Mouse (Mus musculus): Measurements from ENCODE around the gene Rnf7.
"Not testable (repeated sequence)": the region's sequence is repeated elsewhere in the genome, so short reads cannot be mapped to it uniquely, and the experiment has no call there.

Rnf7 gene

DNA sequence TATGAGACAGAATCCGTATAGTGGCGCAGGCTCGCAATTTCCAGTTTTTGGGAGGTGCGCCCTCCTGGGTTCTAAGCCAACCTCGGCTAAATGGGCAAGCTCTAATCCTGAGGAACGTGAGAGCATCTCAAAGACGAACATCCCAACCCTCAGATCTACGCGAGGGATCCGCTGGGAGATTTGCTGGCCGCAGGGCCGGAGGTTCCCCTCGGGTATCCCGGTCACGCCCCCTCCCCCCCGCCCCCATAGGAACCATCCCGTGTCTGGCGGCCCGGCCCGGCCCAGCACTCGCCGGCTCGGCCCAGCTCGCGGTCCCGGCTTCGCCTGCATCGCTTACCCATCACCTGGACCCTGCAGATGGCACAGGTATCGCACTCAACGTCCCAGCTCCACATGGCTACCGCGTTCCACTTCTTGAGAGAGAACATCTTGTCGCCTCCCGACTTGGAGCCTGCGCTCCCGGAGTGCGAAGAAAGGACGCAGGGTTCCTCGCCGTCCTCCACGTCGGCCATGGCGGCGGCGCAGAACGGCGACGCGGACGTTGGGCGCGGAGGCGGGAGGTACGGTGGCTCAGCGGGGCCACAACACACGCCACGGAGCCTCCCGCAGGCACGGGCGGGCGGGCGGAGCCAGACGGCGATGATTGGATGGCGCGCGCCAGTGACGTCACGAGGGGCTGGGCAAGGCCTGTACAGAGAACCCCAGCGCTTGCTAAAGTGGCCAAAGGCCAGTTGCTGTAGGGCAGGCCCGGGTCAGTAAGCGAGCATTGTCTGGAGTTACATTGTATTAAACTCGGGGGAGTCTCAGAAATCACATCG, at the start of gene Rnf7:
Gene Rnf7 (minus strand): TSS at position 605 of the 818 bp plus-strand sequence.
- DNase-seq = peak; percentile 100

DNA sequence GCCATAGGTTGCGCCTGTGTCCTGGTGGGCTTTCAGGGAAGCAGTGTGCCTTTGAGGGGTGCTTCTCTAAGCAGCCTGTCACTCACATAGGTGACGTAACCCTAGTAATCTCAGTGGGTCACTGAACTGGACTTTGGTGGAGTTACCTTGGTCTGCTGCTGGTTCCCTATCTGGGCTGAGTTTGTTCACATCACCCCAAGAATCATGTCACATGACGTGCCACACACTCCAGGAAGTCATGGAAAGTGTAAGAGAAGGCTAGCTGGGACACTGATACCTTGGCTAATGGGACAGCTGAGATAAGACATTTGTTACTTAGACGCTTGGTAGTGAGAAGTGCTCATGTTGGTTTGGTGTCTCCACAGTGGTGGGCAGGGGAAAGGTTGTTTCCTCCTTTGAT, 47.5 kb upstream of the Rnf7 start:
- no peak for DNase-seq

DNA sequence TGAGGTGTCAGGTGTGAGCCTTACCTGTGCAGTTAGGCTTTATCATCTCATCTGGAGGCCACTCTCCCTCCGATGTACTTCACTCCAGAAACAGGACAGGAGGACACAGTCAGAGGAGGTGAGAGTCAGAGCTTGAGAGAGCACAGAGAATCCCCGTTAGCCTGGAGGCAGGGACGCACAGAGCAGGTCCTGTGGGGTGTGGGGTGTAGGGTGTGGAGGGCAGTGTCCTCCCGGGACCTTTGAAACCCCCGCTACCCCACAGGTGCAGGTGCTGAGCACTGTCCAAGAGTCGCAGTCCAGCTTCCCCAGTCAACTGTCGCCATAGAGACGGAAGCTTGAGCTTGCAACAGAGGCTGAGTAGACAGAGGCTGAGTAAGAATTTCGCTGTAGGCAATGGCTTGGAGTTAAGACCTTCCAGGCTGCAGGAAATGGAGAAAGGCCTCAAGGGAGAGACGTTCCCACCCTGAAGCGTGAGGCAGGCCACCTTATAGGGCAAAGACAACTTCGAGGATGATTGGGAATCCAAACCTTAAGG, 46.6 kb upstream of the Rnf7 start, which contains the start of gene Gm28729:
Gene Gm28729 (minus strand): TSS at position 293 of the 535 bp plus-strand sequence.
- no peak for DNase-seq

DNA sequence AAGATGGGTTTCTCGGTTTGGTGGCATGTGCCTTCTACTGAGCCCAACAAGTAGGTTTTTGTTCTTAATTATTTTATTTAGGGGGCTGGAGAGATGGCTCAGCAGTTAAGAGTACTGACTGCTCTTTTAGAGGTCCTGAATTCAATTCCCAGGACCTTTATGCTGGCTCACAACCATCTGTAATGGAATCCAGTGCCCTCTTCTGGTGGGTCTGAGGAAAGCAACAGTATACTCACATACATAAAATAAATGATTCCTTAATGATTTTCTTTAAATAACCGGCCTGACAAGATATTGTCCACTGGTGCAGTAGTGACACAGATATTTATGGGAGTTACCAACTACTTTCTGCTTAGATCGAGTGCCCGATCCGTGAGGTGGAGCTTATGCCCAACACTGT, 44.7 kb upstream of the Rnf7 start:
- DNase-seq = no peak

DNA sequence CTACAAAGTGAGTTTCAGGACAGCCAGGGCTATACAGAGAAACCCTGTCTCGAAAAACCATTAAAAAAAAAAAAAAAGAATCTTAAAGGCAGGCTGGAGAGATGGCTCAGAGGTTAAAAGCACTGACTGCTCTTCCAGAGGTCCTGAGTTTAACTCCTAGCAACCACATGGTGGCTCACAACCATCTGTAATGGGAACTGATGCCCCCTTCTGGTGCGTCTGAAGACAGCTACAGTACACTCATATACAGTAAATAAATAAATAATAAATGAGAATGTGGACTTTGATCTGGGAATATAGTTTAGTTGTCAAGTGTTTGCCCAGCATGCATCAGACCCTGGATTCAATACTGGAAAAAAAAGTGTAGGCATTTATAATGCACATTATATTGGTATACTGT, 43.1 kb upstream of the Rnf7 start:
- DNase-seq = not testable (repeated sequence)

DNA sequence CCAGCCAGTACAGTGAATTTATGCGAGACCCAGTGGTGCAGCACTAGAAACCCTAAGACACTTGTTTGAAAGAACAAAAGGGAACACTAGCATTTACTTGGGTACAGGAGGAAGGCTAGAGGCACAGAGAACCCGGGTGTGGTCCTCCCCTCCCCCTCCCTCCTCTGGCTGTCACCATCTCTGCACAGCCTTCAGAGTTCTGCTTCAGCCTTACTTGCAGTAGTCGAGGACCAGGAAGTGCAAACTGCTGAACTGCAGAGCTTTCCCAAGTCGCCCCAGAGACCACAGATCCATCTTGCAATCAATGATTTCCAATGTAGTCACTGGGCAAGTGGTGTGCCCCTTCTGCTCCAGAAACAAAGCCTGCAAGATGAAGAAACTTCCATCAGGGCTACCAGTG, 39.0 kb upstream of the Rnf7 start:
- no peak for DNase-seq

DNA sequence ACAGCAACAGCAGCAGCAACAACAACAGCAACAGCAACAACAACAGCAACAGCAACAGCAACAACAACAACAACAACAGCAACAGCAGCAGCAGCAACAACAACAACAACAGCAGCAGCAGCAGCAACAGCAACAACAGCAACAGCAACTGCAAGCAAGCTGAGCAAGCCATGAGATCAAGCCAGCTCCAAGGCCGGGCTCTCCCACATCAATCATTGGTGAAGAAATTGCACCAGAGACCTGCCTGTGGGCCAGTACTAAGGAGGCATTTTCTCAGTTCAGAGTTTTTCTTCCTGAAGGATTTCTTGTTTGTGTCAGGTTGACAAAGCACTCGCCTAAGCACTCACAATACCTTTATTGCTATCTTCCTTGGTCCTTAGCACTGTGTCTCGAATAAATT, 38.3 kb upstream of the Rnf7 start:
- DNase-seq = no peak

DNA sequence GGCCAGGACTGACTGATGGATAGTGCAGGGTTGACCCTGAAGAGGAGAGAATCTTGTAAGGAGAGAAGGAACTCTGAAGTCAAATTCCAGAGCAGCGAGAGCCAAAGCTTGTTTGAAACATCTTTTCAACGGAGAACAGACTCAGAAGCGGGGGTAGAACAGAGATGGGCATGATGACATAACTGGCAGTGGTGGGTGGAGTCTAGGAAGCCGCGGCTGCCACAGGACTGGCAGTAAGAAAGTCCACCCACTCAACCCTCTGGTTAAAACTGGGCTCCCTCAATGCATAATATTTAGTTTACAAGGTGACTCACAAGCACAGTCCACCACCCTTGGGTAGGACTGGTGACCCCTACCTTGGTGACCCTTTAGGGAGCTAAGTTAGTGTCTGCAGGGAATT, 37.3 kb upstream of the Rnf7 start:
- no peak for DNase-seq

DNA sequence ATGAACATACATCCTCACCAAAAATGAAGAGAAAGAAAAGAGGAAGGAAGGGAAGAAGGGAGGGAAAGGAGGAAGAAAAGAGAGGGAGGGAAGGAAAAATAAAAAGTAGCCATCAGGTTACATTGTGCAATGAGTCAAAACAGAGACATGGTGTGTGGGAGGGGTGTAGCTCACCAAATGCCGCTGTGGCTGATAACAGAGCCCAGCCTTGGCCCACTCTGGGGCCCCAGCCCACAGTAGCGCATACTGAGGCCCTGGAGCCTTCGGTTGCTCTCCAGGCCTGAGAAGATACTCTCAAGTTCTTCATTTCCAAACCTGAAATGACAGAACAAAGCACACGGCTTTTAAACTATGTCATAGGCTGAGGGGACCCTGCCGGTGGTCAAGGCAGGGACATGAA, 35.8 kb upstream of the Rnf7 start:
- no peak for DNase-seq

DNA sequence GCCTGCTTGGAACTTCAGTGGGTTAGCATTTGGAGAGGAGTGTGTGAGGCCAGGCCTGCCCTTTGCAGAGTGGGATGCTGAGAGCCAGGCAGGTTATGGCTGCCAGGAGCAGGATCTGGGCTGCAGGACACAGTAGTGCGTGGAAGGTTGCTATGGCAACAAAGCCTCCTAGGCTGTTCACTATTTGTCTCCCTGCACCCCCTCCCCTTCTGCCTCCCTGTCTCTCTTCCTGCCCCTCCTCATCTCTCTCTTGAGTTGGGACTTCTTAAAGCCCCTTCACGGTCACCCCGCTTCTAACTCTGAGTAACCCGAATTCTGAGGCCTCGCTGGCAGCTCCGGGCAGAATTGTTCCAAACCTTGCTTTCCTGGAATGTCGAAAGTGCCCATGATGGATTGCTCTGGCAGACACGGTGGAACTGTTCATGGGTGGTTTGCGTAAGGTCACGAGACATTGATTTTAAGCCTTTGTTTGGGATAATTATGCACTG, 27.6 kb upstream of the Rnf7 start:
- peak; percentile 63 for DNase-seq

DNA sequence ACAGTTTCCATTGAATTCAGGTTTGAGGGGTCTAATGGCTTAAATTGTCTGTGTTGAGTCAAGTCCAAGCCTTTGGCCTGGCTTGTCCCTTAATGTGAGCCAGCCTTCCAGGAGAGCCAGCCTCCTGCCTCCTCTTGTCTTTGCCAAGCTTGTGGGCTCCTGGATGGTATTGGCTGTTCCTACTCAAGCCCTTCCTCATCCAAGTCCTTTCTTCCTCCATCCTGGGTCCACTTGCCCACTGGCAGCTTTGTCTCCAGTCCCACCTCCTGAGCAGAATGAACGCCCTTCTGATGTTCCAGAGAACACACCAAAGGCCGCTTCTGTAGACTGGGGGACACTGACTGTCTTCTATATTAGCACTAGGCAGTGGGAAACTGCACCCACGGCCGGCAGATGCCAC, 26.7 kb upstream of the Rnf7 start:
- no peak for DNase-seq

DNA sequence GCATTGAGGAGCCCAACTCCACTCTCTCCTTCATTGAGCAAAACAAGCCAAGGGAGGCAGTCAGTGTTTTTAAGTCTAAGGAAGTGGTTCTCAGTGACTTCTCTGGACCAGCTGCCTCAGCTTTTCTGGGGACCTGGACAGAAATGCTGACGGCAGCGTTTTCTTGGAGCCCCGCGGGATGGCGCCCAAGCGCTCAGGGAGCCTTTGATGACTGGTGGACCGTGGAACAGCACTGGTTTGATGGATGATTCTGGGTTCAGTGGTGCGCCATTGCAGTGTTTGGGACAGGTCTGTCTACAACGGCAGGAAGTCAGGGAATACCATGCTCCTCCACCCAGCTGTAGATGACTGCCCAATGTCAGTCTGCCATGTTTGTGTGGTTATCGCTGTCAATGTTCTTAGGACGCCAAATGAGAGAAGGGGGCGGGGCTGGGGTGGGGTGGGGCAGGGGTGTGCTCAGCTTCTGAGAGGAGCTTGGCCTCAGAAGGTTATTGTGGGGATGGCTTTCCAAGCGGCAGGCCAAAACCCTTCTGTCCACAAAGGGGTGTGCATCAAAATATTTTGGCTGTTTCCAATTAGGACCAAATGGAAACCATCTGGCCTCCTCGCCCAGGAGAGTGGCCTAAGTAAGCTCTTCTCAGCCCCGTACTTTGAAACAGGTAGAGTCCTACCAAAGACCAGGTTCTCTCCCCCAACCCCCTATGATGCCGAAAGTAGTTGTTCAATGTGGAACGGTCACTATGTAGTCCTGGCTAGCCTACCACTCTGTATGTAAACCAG, 25.8 kb upstream of the Rnf7 start:
- no peak for DNase-seq

DNA sequence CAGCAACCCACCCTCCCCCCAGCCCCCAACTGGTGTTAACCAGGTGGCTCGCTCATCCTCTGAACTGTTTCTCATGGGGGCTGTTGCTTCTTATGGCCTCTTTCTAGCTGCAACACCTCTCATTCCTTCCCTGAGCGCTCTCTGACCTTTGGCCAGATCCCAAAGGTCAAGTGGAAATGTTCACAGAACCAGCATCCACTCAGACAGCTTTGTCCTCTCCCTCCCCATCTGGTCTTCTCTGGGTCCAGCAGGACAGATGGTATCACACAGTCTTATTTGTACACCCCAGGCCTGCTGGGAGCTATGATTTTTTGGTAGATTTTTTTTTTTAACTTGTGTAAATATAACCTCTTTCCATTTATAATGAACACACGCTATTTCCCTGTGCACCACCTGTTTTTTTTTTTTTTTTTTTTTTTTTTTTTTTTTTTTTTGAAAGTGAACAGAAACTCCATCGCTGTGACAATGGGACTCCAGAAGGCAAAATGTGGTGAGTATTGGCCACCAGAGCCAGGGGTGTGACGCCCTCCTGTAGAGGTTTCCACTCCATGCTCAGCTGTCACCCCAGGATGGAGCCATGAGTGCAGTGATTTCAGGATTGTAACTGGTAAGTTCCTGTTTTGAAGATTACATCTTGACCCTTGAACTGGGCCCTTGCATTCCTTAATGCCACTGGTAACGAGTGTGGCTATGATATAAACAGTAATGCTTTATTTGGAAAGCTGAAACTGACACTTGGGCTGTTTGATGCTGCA, 24.6 kb upstream of the Rnf7 start:
- no peak for DNase-seq

DNA sequence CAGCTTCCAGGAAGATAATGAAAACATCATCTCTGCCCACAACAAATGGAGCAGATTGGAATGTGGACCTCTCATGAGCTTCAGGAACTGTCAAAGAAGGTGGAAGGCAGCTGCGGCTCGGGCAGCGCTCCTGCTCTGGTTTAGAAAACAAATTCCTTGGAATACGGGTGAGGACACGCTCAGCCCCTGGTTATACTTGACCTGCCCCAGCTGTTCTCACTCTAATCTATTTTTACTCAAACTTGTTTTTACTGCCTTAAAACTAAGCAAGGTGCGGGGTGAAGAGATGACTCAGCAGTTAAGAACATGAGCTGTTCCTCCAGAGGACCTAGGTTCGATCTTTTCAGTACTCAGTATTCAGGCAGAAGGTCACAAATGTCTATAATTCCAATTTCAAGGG, 22.7 kb upstream of the Rnf7 start:
- no peak for DNase-seq

DNA sequence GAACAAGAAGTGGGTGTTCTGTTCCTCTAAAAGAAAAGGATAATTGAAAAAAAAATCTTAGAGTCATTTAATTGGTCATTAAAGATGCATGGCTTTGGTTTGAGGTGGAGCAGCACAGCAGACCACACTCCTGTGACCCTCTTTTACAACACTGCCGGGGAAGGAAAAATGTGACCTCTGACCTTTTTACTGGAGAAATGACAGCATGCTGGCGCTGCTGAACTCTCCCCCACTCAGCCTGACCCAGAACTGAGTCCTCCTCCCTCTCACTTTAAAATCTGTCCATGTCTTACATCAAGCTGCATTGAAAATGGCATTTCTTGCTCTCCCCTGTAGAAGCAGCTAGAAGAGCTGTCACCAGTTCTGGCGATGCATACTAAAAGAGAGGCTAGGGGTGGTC, 14.7 kb upstream of the Rnf7 start:
- DNase-seq = peak; percentile 29

DNA sequence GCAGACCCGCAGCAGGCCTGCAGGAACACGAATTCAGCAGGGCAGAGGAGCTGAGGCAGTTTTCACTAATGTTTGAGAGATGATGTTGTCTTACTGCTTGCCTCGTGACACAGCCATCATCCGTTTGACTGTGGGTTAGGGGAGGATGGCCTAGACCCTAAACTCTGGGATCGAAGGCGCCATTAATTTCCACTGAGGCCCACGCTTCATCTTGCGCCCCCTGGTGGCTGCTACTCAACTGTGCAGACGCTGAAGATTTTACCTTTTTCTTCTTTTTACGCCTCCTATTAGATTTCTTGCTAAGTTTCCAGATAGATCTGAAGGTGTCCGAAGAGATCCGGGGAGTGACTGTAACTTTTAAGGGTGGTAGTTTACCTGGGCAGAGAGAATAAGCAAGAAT, 13.3 kb upstream of the Rnf7 start:
- DNase-seq = peak; percentile 65

DNA sequence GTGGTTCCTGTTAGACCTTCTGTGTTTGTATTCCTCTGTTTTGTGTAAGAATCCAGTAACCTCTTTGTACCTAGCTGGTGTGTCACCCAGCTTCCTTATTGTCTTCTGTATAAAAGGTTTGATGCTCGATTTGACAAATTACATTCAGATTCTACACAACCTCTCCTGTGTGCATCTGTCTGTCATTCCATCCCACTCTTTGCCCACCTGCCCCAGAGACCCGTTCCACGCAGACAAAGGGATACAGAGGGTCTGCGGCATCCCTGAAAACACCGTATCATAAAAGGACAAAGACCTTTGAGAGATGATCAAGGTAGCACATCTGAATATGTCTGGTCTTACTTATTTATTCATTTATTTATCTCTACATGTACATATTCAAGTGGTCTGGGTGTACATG, 9.4 kb upstream of the Rnf7 start:
- DNase-seq = not testable (repeated sequence)

DNA sequence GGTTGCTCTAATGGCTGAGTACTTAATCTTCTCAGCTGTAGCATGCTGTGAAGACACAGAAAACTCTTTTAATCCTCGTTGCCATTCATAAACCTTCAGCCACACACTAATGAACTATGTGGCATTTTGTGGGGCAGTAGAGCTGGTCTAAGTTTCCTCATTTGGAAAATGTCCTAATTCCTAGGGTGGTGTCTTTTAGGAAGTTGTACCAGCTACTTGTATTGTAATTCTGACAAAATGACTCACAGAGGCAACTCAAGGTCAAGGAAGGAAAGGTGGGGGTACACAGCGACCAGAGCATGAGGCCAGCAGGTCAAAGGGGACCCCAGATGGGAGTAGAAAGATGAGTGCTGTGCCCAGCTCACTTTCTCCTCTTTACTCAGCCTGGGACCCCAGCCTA, 5.2 kb upstream of the Rnf7 start:
- DNase-seq = no peak

DNA sequence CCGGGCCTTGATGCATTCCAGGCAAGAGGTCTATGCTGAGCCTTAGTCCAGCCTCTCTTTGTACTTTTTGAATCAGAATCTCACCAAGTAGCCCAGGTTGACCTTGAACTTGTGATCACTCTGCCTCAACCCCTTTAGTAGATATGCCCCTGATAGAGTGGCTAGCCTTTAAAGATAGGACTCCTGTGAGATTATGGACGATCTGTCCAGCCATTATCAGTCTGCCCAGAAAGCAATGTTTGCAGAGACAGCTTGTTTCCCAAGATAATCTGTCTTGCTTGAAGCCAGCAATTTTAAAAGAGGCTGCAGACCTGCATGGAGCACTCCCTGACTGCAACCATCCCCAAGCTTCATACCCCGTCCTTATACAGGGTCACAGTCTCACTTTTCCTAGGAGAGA, 4.6 kb upstream of the Rnf7 start:
- no peak for DNase-seq

DNA sequence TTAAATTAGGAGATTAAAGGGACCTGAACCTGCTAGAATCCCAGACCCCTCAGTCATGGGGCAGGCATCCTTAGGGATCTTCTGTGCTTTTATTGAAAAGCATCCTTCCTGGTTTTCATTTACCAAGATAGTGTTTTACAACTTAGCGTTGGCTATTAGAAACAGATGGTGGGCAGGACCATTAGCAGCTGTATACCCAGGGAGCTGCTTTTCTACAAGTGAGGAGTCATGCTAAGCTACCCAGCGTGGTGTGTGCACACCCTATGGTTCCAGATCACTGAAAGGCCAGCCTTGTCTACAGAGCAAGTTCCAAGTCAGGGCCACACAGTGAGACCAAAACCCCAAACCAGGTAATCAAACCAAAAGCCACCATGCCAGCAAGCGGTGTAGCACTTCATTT, 6.1 kb downstream of the Rnf7 start:
- DNase-seq = no peak

DNA sequence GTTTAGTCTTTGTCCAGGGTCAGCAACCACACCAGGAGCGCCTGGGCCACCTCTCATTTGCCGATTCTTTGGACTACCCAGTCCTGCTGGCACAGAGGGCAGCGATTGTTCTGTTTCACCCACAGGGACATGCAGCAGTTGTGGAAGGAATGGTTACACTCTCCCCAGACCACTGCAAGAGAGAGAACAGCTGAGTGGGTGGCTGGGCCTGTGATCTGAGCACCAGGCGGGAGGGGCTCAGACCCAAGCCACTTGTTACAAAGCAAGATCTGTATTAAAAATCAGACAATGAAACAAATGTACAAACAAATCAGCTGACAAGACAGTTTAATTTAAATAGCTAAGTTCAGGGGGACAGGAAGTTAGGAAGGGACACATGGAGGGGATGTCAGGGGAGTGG, 6.8 kb downstream of the Rnf7 start:
- DNase-seq = not testable (repeated sequence)

DNA sequence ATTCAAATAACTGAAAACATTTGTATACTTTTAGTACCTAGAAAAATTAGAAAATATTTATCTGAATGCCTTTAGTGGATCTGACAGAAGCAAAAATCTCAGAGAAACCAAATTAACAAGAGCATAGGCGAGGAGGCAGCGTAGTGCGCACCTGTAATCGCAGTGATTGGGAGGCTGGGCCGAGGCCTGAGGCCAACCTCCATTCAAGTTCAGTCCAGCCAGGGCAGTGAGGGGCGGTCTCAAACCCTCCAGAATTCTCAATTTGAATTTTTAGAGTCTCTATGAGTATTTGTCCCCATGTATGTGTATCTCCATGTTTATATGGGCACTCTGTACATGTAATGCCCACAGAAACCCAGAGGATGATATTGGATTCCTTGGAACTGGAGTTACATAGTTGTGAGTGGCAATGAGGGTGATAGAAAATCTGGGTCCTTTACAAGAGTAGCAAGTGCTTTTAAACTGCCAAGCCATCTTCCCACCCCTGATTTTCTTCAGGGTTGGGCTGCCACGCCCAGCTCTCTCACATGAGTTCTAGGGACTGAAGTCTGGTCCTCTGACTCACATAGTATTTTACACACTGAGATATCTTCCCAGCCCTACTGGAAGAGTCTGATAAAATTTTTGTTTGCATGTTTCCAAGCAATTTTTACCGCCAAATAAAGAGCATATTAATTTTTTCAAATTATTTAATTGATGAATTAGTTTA, 8.1 kb downstream of the Rnf7 start:
- no peak for DNase-seq

All from kidney, postnatal 10 days (tissue).